Mouse (Mus musculus) small intestine, adult 2 months (tissue): ENCODE data around the gene Prkacb. TPM values are rescaled to one million over a fixed set of nuclear protein-coding genes. Genes with fewer than 3 reads are reported as not detected.
"Not testable (repeated sequence)": the region's sequence is repeated elsewhere in the genome, so short reads cannot be mapped to it uniquely, and the experiment has no call there.

Experiments used
- H3K27ac ChIP-seq: fragments of 200-500 bp; 2 replicates; pipeline ENCODE4 v1.5.1; 2012; ENCODE audit warnings: low read depth, low read length, control low read depth, inconsistent platforms; ENCODE audit not compliant: insufficient read depth
- H3K27me3 ChIP-seq: fragments of 200-500 bp; 2 replicates; pipeline ENCODE4 v1.6.1; 2012; ENCODE audit warnings: mild to moderate bottlenecking, moderate library complexity, low read length, inconsistent platforms; ENCODE audit not compliant: control insufficient read depth, insufficient read depth
- H3K36me3 ChIP-seq: fragments of 200-500 bp; 2 replicates; pipeline ENCODE4 v1.6.1; 2012; ENCODE audit warnings: mild to moderate bottlenecking, low read length, control low read depth, inconsistent platforms; ENCODE audit not compliant: control insufficient read depth, insufficient read depth
- H3K4me1 ChIP-seq: fragments of 200-500 bp; 2 replicates; pipeline ENCODE4 v1.6.1; 2012; ENCODE audit warnings: low read length, inconsistent platforms, mixed read lengths; ENCODE audit not compliant: control insufficient read depth, insufficient read depth, insufficient read length
- H3K4me3 ChIP-seq: fragments of 200-500 bp; 2 replicates; pipeline ENCODE4 v1.5.1; 2012; ENCODE audit warnings: low read depth, mild to moderate bottlenecking, control low read depth, inconsistent platforms, low read length, moderate library complexity
- CTCF ChIP-seq: fragments of 200-500 bp; IDR thresholded peaks from 2 replicates; pipeline ENCODE4 v1.5.1; 2012; ENCODE audit warnings: low read depth, mild to moderate bottlenecking, control low read depth, inconsistent platforms, low read length, moderate library complexity, mixed read lengths; ENCODE audit not compliant: insufficient replicate concordance, insufficient read length; ENCODE audit errors: extremely low read depth
- POLR2A ChIP-seq: fragments of 200-500 bp; IDR thresholded peaks from 2 replicates; pipeline ENCODE4 v1.6.1; 2012; ENCODE audit warnings: low read depth, mild to moderate bottlenecking, control low read depth, inconsistent platforms, low read length, moderate library complexity
- WGBS: fragments of 180-500 bp; shearing (Covaris S2); methylation state at CpG from one replicate; pipeline ENCODE4 v1.1.7; 2018; 5-methylcytosine and 5-hydroxymethylcytosine counted together
- polyA plus RNA-seq: library from polyadenylated mRNA; depleted of rRNA; stranded (reverse); fragments of >200 nt; gene quantifications from 2 replicates; pipeline ENCODE4 v1.2.3, GENCODE M21; 2012

Prkacb gene
- polyA plus RNA-seq, 1 experiment: 7.1 TPM

DNA sequence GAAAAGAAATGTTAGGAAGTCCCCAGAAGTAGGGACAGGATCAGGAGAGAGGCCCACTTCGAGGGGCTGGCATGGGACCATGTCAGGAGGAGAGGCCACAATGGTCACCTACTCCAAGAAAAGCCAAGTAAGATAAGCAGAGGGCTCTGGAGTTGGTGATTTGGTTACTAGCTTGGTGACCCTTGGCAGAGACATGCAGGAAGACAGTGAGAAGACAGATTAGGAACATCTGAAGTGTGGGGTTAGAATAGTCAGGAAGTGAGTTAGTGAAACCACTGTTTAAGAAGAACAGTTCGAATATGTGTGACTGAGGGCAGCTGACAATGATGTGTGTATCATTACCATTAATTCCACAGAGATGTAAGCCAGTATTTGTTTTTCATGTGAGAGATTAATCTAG, 58.5 kb downstream of the Prkacb start:
- Histone ChIP-seq H3K4me3 (no peak overlapping the region), H3K36me3 (peaks cover 5% of the 10 kb centered on the region; the same call in 1 of the 2 replicates), H3K27ac (no peak overlapping the region), H3K4me1 (no peaks in the 10 kb centered on the region), H3K27me3 (no peaks in the 10 kb centered on the region)
- 67% methylated on average over 2 of the region's 2 CpGs for WGBS
- no peak for TF ChIP-seq POLR2A
- TF ChIP-seq CTCF: no peak

DNA sequence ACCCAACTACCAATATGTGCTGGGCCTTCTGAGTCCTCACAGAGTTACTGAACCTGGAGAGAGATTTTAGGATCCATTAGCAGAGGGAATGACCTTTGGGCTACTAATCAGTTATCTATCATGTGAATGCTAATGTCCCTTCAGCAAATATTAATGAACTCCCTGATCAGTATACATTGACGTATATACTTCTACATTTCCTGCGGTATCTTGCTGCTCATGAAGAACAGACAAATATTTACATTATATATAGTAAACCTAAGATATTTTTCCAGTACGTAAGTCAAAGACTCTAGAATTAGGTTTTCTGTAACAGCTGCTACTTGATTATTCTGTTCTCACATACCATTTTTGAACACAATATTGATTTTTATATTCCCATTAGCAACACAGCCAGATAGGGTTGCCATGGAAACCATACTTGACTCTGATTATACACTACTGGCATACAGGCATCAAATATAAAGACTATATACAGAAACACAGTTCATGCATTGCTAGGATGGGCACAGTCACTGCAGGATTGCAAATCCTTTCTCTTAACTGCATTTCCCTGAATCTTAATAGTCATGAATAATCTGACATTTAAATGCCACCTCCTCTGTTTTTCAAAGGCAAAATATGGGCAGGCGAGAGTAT, 71.1 kb downstream of the Prkacb start:
- H3K4me3 ChIP-seq: no peak overlapping the region
- no peak overlapping the region for H3K27ac ChIP-seq
- TF ChIP-seq POLR2A: no peak
- TF ChIP-seq CTCF: no peak
- H3K36me3 ChIP-seq: 0 out of 2 replicates have a peak, but pooled peaks cover 1% of the 10 kb centered on the region
- H3K4me1 ChIP-seq: no peaks in the 10 kb centered on the region
- WGBS: 79% methylated on average over 4 of the region's 4 CpGs
- no peaks in the 10 kb centered on the region for H3K27me3 ChIP-seq

- H3K27ac ChIP-seq: no peak overlapping the region
- no peak overlapping the region for H3K4me3 ChIP-seq
- no peak for TF ChIP-seq POLR2A
- TF ChIP-seq CTCF: no peak
- peaks cover 1% of the 10 kb centered on the region; the same call in 1 of the 2 replicates for H3K36me3 ChIP-seq
- H3K4me1 ChIP-seq: no peaks in the 10 kb centered on the region
- 86% methylated on average over 5 of the region's 5 CpGs for WGBS
- no peaks in the 10 kb centered on the region for H3K27me3 ChIP-seq
These were observed 71.6 kb downstream of the Prkacb start for GRCm38 (mm10) chr3:146741158-146741557.

- H3K4me3 ChIP-seq, H3K4me1 ChIP-seq, H3K27me3 ChIP-seq, H3K27ac ChIP-seq, H3K36me3 ChIP-seq: not testable (repeated sequence)
- 80% methylated on average over 6 of the region's 6 CpGs for WGBS
These were observed 76.6 kb downstream of the Prkacb start for GRCm38 (mm10) chr3:146736186-146736585.

- TF ChIP-seq POLR2A (no peak), CTCF (no peak)
- WGBS: 63% methylated on average over 3 of the region's 3 CpGs
These were observed 77.1 kb downstream of the Prkacb start for GRCm38 (mm10) chr3:146735657-146736056.

GRCm38 (mm10) chr3:146734907-146735629, 77.7 kb downstream of the Prkacb start:
- 82% methylated on average over 9 of the region's 9 CpGs for WGBS
- Histone ChIP-seq H3K27me3 (no peaks in the 10 kb centered on the region), H3K4me3 (no peak overlapping the region), H3K4me1 (no peaks in the 10 kb centered on the region), H3K27ac (no peak overlapping the region), H3K36me3 (peaks cover 9% of the 10 kb centered on the region; the same call in 1 of the 2 replicates)
- no peak for TF ChIP-seq POLR2A
- TF ChIP-seq CTCF: no peak

More at GRCm38 (mm10) chr3:146735657-146736056, 77.1 kb downstream of the Prkacb start:
- Histone ChIP-seq H3K36me3 (peaks cover 9% of the 10 kb centered on the region; the same call in 1 of the 2 replicates), H3K27me3 (no peaks in the 10 kb centered on the region), H3K27ac (no peak overlapping the region), H3K4me1 (no peaks in the 10 kb centered on the region), H3K4me3 (no peak overlapping the region)

GRCm38 (mm10) chr3:146731499-146731898, 81.3 kb downstream of the Prkacb start:
- WGBS: 94% methylated on average over 11 of the region's 11 CpGs
- Histone ChIP-seq H3K27ac (no peak overlapping the region), H3K4me1 (no peaks in the 10 kb centered on the region), H3K4me3 (no peak overlapping the region), H3K36me3 (peaks cover 12% of the 10 kb centered on the region; the same call in 1 of the 2 replicates), H3K27me3 (no peaks in the 10 kb centered on the region)
- TF ChIP-seq POLR2A (no peak), CTCF (no peak)

DNA sequence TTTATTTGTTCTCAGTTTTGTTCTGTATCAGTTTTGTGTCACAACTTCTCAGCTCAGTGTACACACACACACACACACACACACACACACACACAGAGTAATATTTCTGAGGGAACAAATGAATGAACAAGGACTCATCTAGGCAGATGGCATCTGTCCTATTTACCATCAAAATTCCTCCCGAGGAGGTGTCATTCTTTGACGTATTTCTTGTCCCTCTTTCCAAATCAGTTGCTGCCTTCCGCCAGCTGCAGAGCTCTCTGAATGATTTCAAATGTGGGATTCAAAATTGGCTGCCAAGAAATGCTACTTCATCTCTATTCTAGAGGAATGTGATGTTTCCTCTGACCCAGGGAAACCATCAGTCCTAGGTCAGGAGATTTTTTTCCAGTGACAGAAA, 89.8 kb downstream of the Prkacb start:
- H3K27me3 ChIP-seq: no peaks in the 10 kb centered on the region
- no peak for TF ChIP-seq CTCF
- no peak for TF ChIP-seq POLR2A
- no peaks in the 10 kb centered on the region for H3K4me1 ChIP-seq
- no peaks in the 10 kb centered on the region for H3K36me3 ChIP-seq
- H3K4me3 ChIP-seq: no peak overlapping the region
- 68% methylated on average over 3 of the region's 3 CpGs for WGBS
- no peak overlapping the region for H3K27ac ChIP-seq
